Mouse (Mus musculus) kidney, postnatal 0 days (tissue): ENCODE measurements around the gene Uvrag. TPM values are rescaled to one million over a fixed set of nuclear protein-coding genes. Genes with fewer than 3 reads are reported as not detected.
A peak's percentile ranks its signal among the peaks of the same experiment; 100 is the strongest.

Experiments
- ATAC-seq: fragments of 200-750 bp; cut with Nextera tagmentation; replicated peaks from 2 replicates; pipeline ENCODE4 v1.8.0; 2017; ENCODE audit warnings: low read depth, moderate number of reproducible peaks, moderate TSS enrichment, moderate library complexity; ENCODE audit not compliant: low FRiP score
- DNase-seq: peaks from one replicate; pipeline ENCODE4 v3.0.0-alpha.2; 2016; ENCODE audit warnings: low spot score
- H3K27ac ChIP-seq: fragments of 300-500 bp; sonication (generic); 2 replicates; pipeline ENCODE4 v1.5.1; 2014; ENCODE audit warnings: mild to moderate bottlenecking
- H3K27me3 ChIP-seq: fragments of 300-500 bp; sonication (generic); 2 replicates; pipeline ENCODE4 v1.6.1; 2014; ENCODE audit warnings: low read length, mixed read lengths; ENCODE audit not compliant: insufficient read depth
- H3K36me3 ChIP-seq: fragments of 300-500 bp; sonication (generic); 2 replicates; pipeline ENCODE4 v1.6.1; 2014; ENCODE audit warnings: low read length, mixed read lengths; ENCODE audit not compliant: insufficient read depth
- H3K4me1 ChIP-seq: fragments of 300-500 bp; sonication (generic); replicated peaks from 2 replicates; pipeline ENCODE4 v1.6.1; 2014; ENCODE audit warnings: antibody characterized with exemption, low read length, mixed read lengths; ENCODE audit not compliant: insufficient read depth
- H3K4me2 ChIP-seq: fragments of 300-500 bp; sonication (generic); 2 replicates; pipeline ENCODE4 v1.6.1; 2014; ENCODE audit warnings: mild to moderate bottlenecking, low read length, moderate library complexity, mixed read lengths
- H3K4me3 ChIP-seq: fragments of 300-500 bp; sonication (generic); replicated peaks from 2 replicates; pipeline ENCODE4 v1.5.1; 2014; ENCODE audit warnings: low read depth, low read length
- H3K9ac ChIP-seq: fragments of 300-500 bp; sonication (generic); 2 replicates; pipeline ENCODE4 v1.6.1; 2014; ENCODE audit warnings: low read depth, low read length
- H3K9me3 ChIP-seq: fragments of 300-500 bp; sonication (generic); replicated peaks from 2 replicates; pipeline ENCODE4 v1.6.1; 2016; ENCODE audit warnings: low read length, inconsistent platforms, mixed read lengths
- CTCF ChIP-seq: IDR thresholded peaks from 2 replicates; pipeline ENCODE4 v1.5.1; 2016; ENCODE audit warnings: antibody characterized with exemption, low read depth, mild to moderate bottlenecking, moderate library complexity
- whole genome bisulfite sequencing: fragments of 180-500 bp; shearing (Covaris S2); extraction: QIAGEN DNeasy Blood & Tissue Kit; methylation state at CpG from one replicate; pipeline ENCODE4 v1.1.7; 2014; 5-methylcytosine and 5-hydroxymethylcytosine counted together
- polyA plus RNA-seq: library from polyadenylated mRNA; unstranded; fragments of >200 nt; fragmentation: Nextera tagmentation; extraction: Ambion mirVana; gene quantifications from 2 replicates; pipeline ENCODE4 v1.2.1, GENCODE M21; 2015

Uvrag gene
- polyA plus RNA-seq, 1 experiment from 2014 or later = 19.0 TPM

- peak; percentile 87 for TF ChIP-seq CTCF
- no peak overlapping the region for H3K9ac ChIP-seq
- H3K4me1 ChIP-seq = no peaks in the 10 kb centered on the region; the same call in 1 of the 2 replicates
- H3K27ac ChIP-seq = no peak overlapping the region
- DNase-seq (peak; percentile 79), ATAC-seq (no peak)
- no peaks in the 10 kb centered on the region for H3K27me3 ChIP-seq
- H3K4me3 ChIP-seq = no peak overlapping the region
- 25% methylated on average over 4 of the region's 4 CpGs for WGBS
- no peaks in the 10 kb centered on the region for H3K9me3 ChIP-seq
- 0 out of 2 replicates have a peak, but pooled peaks cover 4% of the 10 kb centered on the region for H3K36me3 ChIP-seq
- no peak overlapping the region for H3K4me2 ChIP-seq
Measured at GRCm38 (mm10) chr7:99079522-99079921, 61.4 kb downstream of the Uvrag start.

- no peak for TF ChIP-seq CTCF
- Histone ChIP-seq H3K9ac (no peak overlapping the region), H3K36me3 (0 out of 2 replicates have a peak, but pooled peaks cover 4% of the 10 kb centered on the region), H3K4me3 (no peak overlapping the region), H3K27me3 (no peaks in the 10 kb centered on the region), H3K9me3 (no peaks in the 10 kb centered on the region), H3K27ac (no peak overlapping the region), H3K4me1 (no peaks in the 10 kb centered on the region; the same call in 1 of the 2 replicates), H3K4me2 (no peak overlapping the region)
- ATAC-seq = no peak
- no peak for DNase-seq
- 90% methylated on average over 6 of the region's 6 CpGs for WGBS
Measured at GRCm38 (mm10) chr7:99078805-99079204, 62.1 kb downstream of the Uvrag start.

GRCm38 (mm10) chr7:99077234-99077633, 63.7 kb downstream of the Uvrag start:
- peak; percentile 81 for DNase-seq
- H3K4me2 ChIP-seq = no peak overlapping the region
- H3K27me3 ChIP-seq = no peaks in the 10 kb centered on the region
- WGBS = 35% methylated on average over 8 of the region's 8 CpGs
- H3K36me3 ChIP-seq = 0 out of 2 replicates have a peak, but pooled peaks cover 4% of the 10 kb centered on the region
- H3K4me3 ChIP-seq = no peak overlapping the region
- no peak overlapping the region for H3K9ac ChIP-seq
- peak; percentile 63; the same call in 1 of the 2 replicates for ATAC-seq
- no peaks in the 10 kb centered on the region; the same call in 1 of the 2 replicates for H3K4me1 ChIP-seq
- 0 out of 2 replicates have a peak overlapping the region, but pooled peaks have one; percentile 19 for H3K27ac ChIP-seq
- no peak for TF ChIP-seq CTCF
- no peaks in the 10 kb centered on the region for H3K9me3 ChIP-seq

- ATAC-seq (no peak), DNase-seq (no peak)
Measured at GRCm38 (mm10) chr7:99075101-99075500, 65.8 kb downstream of the Uvrag start.

GRCm38 (mm10) chr7:99073734-99074372, 67.1 kb downstream of the Uvrag start:
- ATAC-seq (no peak; the same call in 1 of the 2 replicates), DNase-seq (peak; percentile 89)
- H3K27ac ChIP-seq = no peak overlapping the region
- no peaks in the 10 kb centered on the region for H3K36me3 ChIP-seq
- H3K9ac ChIP-seq = no peak overlapping the region
- H3K4me2 ChIP-seq = no peak overlapping the region
- TF ChIP-seq CTCF = peak; percentile 70
- no peaks in the 10 kb centered on the region for H3K27me3 ChIP-seq
- H3K9me3 ChIP-seq = no peaks in the 10 kb centered on the region
- no peaks in the 10 kb centered on the region; the same call in 1 of the 2 replicates for H3K4me1 ChIP-seq
- WGBS = 35% methylated on average over 7 of the region's 7 CpGs
- H3K4me3 ChIP-seq = no peak overlapping the region

More at GRCm38 (mm10) chr7:99075101-99075500, 65.8 kb downstream of the Uvrag start:
- Histone ChIP-seq H3K4me3 (no peak overlapping the region), H3K4me1 (no peaks in the 10 kb centered on the region; the same call in 1 of the 2 replicates), H3K27me3 (no peaks in the 10 kb centered on the region), H3K4me2 (no peak overlapping the region), H3K36me3 (no peaks in the 10 kb centered on the region), H3K9ac (no peak overlapping the region), H3K27ac (no peak overlapping the region), H3K9me3 (no peaks in the 10 kb centered on the region)
- WGBS = 89% methylated on average over 5 of the region's 5 CpGs
- TF ChIP-seq CTCF = no peak

GRCm38 (mm10) chr7:99067710-99068109, 73.2 kb downstream of the Uvrag start:
- no peaks in the 10 kb centered on the region for H3K9me3 ChIP-seq
- peaks cover 5% of the 10 kb centered on the region for H3K4me1 ChIP-seq
- H3K27me3 ChIP-seq = no peaks in the 10 kb centered on the region
- H3K36me3 ChIP-seq = no peaks in the 10 kb centered on the region
- no peak overlapping the region for H3K27ac ChIP-seq
- ATAC-seq (no peak), DNase-seq (no peak)
- no peak overlapping the region for H3K4me2 ChIP-seq
- no peak for TF ChIP-seq CTCF
- WGBS = 71% methylated on average over 7 of the region's 7 CpGs
- no peak overlapping the region for H3K4me3 ChIP-seq
- no peak overlapping the region for H3K9ac ChIP-seq
